Mouse (Mus musculus): ENCODE measurements around the gene Fmnl2.
A peak's percentile ranks its signal among the peaks of the same experiment; 100 is the strongest.

The Fmnl2 gene

DNA sequence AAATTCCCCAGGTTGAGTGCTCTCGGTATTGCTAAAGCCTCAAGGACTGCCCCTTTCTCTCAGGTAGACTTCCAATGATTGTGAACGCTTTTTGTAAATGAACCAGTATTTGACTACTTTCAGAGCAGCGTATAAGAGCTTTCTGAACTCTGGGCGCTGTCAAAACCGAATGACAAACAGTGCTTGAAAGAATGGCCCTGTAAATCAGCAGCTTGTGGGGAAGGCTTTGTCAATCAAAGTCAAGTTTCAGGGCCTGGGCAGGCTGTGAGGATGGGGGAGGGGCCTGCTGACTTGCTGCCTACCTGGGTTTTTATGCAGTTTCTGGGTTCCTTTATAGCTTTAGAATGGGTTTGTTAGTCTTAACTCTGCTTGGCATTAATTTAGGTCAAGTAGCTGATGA is 56.1 kb downstream of the Fmnl2 start:
- DNase-seq (ENCODE audit: low spot score) = no peak

DNA sequence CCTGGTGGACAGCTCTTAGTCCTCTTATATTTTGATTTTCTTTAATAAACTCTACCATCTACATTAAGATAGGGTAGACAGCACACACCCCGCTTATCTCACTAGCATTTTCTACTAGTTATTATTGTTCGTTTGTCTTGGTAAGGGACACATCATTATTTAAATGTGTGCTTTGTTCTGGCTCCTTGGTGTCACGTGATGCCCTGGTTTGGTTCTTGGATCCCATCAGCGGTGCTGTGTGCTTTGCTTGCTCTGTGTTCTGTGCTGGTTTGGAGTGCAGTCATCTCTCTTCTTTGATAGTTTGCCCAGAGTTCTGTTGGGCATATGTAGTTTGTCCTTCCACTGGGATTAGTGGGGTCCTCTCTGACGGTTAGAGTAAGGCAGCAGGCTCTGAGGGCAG is 57.9 kb downstream of the Fmnl2 start:
- DNase-seq (ENCODE audit: low spot score) = no peak

DNA sequence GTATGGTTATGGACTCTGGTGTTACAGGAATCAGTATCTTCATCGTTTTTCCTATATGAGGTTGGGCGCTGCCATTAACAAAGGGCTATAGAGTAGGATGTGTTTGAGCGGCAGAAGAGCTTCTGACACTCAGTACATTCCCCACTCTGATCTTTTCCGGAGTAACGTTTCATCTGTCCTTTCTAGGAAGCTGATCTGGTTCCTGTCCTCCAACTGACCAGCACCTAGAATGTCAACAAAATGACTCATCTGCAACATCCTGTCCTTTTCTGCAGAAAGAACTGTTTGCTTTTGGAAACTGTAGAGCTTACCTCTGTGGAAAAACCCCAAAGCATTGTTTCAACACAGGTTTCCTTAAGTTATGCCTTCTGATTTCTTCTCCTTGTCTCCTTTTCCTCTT is 60.4 kb downstream of the Fmnl2 start:
- DNase-seq (ENCODE audit: low spot score) = no peak

DNA sequence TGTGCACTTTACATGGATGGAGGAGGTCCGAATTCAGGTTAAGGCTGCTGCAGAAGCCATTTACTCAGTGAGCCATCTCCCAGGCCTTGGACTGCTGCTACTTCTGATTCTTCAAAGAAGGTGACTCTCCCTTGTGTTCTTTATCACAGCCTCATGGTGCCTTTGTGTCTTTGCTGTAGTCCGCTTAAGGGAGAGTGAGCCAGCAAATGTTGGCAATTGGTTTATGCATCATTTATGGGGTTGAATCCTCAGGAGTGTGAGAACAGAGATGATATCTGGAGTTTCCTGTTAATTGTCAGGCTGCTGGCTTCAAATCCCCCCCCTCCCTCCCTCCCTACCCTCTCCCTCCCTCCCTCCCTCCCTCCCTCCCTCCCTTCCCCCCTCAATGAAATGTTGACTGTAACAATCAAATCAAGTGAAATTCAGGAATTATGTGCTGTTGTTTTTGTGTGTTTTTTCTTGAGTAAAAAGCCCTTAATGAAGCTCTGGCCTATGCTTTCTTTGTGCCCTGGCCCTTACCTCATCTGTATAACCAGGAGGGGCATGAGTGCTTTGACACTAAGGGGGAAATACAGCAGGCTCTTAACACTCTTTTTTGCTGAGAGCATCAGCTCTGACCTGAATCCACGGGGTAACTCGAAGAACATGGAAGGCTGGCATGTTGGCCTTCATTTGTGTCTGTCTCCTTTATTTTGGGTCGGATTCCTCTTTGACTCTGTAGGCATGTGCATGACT is 63.2 kb downstream of the Fmnl2 start:
- no peak for DNase-seq (ENCODE audit: low spot score)

DNA sequence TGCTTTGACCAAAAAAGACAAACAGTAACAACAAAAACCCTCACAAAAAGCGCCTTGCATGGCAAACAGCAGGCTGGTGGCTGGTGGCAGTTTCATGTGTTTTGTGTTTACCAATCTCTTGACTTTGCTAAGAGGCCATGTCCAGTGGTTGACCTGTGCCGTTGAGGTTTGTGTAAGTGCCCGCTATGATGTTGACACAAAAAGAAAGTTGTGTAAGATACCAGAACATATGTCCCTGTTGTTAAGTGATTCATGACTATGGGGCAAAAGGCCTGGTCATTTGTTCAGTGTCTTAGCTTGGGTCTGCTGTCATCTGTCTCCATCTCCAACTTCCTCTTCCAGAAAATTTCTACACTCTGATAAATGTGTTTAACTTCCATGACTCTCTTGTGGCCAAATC is 67.4 kb downstream of the Fmnl2 start:
- no peak for DNase-seq (ENCODE audit: low spot score)

DNA sequence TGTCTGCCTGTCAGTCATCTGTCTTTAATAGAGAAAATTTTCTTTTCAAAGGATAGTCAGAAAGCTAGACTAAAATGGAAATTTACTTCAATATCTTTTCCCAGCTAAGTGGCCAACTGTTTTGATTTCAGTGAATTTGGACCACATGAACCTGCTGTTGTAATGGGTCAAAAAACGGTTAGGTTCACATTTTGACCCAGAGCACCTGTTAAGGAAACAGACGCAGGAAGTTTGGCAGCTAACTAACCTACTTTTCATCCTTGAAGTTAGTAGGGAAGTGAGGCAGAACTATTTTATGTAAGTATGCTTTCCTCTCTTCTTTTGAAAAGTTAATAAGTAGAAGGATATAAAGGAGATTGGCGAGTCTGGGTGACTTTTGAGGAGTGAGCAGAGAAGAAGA is 69.7 kb downstream of the Fmnl2 start:
- DNase-seq (ENCODE audit: low spot score) = no peak

DNA sequence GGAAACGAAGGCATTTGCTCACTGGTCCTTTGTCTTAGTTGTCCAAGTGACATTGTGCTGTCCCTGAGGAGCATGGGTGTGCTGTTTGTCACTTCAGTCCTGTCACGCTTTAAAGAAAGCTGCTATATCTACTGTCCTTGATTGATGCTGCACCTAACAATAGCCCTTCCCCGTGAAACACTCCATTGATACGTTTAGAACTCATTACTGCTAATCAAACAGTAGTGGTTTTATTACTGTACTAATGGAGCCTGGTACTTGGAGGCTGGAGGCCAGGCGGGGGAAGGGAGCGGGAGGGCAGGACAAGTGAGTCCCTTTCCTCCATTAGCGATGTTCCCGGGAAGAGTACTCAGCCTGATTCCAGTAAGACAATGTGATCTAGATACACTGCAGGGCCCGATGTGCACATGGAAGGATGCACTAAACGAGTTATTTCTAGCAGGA is 70.2 kb downstream of the Fmnl2 start:
- DNase-seq (ENCODE audit: low spot score) = no peak

DNA sequence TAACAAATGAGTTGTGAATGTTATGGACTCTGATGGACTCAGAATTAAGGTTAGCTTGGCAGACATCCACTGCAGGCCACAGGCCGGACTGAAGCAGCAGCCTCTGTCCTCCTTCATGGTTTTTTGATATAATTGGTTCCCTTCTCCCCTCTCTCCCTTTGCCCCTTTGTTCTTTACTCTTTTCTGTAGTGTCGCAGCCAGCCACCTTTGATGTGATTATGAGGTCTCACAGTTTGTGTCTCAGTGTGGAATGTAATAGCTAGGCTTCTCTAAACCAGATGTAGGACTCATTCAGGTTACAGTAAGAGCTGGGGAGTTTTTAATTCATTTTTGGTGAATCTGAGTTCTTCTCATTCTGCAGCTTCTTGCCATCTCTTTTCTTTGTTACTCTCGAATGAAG is 70.7 kb downstream of the Fmnl2 start:
- DNase-seq (ENCODE audit: low spot score) = no peak

DNA sequence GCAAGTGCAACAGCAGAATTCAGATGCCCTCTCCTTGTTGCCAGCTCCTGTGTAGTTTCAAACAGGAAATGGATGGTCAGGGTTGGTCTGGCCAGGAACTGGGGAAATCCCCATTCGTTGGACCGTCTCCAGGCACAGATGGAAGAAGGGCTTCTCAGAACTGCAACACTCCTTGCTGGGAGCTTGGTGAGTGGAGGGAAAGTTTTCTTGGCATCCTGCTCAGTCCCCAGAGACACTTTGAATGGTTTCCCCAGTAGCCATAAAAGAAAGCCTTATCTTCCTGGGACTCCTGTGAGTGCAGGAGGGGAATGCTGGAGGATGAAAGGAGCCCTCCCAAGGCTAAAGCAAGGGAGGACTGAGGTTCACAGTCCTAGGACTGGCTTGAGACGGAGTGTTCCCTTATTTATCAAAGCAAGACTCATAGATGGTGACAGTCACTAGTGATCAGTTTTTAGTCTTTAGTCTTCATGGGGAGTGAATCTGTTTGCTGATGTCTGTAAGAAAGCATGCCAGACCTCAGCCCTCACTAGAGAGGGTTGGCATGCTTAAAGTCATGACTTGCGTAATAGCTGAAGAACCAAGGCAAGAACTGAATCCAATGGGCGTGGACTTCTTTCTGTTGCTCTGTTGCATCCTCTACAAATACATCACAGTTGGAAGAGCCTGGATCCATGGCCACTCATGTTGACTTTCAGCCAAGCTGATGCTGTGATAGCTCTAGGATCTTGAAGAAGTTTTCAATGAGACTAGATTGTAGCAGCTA is 72.6 kb downstream of the Fmnl2 start:
- peak; percentile 34 for DNase-seq (ENCODE audit: low spot score)

DNA sequence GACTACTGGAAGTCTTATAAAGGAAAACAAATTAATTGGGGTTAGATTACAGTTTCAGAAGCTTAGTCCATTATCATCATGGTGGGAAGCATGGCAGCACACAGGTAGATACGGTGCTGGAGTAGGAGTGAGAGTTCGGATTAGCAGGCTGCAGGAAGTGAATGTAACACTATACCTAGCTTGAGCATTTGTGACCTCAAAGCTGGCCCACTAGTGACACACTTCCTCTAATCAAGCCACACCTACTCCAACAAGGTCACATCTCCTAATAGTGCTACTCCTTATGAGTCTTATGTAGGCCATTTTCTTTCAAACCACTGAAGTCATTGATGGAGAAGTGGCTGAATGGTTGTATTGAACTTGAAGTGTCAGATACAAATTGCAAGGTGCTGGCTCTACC is 73.7 kb downstream of the Fmnl2 start:
- no peak for DNase-seq (ENCODE audit: low spot score)

DNA sequence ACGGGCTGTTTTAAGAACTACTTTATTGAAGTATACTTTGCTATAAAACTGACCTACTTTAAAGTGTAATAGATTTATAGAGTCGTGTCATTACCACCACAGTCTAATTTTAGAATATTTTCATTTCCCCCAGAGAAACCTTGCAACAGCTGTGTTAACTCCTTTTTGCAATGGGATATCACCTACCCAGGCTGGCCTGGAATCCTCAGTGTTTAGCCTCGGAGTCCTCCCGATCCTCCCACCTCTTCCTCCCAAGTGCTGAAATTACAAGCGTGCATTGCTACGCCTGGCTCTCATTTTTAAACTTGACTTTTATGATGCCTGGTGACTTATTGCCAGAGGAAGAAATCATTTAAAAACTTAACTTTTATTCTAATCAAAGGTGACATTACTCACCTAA is 78.2 kb downstream of the Fmnl2 start:
- no peak for DNase-seq (ENCODE audit: low spot score)

DNA sequence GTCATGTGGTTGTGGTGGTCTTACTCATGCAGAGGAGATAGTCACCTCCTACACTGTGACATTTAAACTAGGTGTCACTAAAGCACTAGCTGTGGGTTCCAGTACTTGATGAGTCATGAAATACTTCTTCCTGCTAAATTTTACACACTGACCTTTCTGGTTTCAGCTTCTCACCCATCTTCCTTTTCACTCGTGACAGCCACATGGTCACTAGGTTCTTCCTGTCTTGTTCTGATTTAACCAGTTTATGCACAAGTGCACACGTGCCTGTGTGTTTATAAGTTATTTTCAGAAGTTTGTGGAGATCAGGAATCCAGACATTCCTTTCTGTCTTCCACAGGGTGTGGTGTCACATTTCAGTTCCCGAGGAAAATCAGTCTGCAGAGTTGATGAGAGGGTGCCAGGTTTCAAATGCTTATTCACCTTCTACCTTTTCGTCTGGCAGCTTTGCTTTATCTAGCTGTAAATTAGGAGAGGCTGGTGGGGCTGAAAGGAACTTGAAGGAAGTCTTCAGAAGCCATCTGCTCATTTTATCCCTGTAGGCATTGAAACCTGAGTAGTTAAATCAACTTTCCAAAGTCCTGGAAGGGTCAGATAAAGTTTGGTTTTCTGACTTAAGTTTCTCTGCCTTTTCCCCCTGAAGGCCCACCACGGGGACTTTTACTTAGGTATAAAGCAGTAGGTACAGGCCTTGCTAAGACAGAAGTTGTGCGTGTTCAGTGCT is 80.9 kb downstream of the Fmnl2 start:
- no peak for DNase-seq (ENCODE audit: low spot score)

DNA sequence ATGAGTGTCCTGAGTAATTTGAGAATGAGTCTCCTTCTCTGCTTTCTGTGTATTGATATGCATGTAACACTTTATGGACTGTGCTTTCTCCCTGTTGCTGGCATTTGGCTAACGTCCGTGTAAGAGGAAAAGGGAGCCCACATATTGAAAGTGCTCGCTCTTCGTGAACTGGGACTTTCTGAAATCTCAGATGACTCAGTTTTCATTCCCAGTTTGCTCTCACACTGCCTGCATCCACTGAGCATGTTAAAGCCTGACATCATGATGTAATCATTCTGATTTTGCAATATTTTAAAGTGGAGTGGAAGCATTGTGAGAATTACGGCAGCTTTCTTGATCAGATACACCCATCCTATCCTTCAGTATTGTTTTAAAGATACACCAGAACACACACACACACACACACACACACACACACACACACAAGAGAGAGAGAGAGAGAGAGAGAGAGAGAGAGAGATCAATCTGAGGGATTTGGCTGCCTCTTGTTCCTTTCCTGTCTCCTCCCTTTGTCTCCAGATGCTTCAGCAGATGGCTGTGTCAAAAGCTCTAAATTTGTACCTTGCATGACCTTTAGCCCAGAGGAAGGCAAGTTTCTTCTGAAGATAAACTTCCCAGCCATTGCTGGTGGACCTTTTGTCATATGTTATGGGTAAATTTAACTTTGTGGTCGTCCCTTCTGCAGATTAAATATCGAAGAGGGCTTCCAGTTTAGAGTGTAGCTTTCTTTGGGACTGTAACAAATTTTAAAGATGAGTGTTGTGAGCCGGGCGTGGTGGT is 86.2 kb downstream of the Fmnl2 start:
- no peak for DNase-seq (ENCODE audit: low spot score)

DNA sequence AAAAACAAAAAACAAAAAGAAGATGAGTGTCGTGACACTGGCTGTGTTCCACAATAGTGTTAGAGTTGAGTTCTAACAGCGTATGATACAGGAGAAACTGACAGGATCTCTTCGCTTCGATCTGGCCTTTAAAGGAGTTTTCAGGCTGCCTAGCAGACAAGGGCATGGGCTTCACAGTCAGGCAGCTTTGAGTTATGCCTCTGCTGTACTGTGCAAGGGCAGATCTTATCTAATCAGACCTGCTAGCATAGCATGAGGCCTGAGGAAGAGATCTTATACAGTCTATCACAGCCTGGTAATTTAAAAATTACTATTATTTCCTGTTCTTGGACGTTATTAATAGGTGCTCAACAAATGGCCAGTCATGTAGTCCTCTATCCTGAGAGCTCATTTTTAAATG is 86.9 kb downstream of the Fmnl2 start:
- no peak for DNase-seq (ENCODE audit: low spot score)

DNA sequence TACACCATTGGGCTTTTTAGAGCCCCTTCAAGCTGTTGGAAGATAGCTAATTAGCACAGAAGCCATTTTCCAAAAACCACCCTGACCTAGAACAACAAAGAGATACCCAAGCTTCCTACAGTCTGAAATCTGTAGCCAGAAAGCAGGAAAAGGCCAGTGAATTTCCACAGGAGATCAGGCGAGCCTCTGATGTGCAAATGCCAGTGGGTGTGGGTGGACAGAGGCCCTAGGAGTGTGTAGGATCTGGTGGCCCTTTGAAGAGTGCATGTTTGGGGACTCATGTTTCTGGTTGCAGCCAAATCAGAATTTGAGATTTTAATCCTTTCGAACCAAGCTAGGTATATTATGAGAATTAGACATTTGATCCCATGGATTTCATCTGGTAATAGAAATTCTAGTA is 88.4 kb downstream of the Fmnl2 start:
- no peak for DNase-seq (ENCODE audit: low spot score)

DNA sequence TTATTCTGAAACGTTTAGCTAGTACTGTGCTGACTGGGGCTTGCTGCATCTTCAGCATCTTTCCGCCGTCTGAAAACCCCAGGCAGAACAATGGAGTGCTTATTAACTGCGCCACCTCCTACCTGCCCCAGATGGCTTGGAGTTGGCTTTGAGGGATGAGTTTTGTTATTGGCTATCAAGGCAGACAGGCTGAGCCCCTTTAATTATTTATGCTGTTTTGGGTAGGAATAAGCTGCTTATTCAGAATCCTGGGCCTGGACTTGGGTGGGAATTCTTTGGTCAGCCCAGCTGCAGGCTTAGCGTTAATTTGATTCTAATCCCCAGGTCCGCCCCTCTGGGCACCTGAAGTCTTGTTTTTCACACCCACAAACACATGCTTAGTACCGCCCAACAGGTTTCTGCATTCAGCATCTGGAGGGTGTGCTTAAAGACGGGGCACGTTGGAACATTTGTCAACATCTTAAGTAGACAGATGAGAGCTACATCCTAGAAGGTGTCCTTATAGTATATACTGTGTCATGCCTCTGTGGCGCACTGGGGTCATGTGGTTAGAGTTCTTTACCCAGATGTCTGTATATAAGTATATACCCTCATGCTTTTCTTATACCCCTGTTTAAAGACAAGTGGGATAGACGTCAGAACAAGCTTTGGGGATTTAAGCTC is 89.0 kb downstream of the Fmnl2 start:
- DNase-seq (ENCODE audit: low spot score) = no peak

DNA sequence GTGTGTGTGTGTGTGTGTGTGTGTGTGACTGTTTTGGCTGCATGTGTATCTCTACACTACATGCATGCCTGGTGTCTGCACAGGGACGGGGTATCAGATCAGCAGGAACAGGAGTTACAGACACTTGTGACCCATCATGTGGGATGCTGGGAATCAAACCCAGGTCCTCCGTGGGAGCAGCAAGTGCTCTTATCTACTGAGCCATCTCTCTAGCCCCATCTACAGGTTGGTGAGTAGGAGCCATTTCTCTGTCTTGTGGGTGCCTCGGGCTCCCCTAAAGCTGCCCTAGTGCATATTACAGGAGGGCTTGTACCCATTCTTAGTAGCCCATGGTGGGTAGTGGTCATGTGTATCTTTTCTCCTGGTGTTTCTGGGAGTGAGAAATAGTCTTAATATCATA is 90.7 kb downstream of the Fmnl2 start:
- DNase-seq (ENCODE audit: low spot score) = no peak

DNA sequence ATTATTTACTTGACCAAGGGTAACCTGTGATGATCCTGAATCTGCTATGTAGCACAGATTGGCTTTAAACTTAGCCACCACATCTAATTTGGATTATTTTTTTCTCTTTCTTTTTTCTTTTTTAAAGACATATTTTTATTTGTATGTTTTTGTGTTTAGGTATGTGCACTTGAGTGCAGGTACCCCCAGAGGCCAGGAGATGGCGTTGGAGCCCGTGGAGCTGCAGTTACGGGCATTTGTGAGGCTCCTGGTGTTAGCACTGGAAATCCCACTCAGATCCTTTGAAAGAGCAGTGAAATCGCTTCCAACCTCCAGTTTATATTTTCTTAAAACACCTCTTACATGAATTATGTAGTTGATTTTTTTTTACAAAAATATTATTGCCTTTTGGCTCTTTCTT is 91.9 kb downstream of the Fmnl2 start:
- no peak for DNase-seq (ENCODE audit: low spot score)

DNA sequence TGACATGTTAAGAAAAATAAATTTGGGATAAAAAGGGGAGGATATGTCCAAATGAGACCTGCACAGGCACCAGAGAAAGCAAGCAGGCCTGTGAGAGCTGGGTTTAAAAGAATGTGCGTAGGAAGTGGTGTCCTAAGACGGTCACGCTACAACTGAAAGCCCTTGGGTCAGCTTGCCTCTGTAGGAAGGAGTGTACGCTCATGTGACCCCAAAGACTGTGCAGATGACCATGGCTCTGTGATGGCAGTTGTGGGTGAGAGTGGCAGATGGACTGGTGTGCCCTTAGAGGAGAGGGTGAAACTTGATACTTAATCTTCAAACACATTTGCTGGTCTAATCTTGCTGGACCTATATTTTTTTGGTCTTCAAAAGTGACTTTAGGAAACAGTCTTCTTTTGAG is 92.6 kb downstream of the Fmnl2 start:
- no peak for DNase-seq (ENCODE audit: low spot score)

DNA sequence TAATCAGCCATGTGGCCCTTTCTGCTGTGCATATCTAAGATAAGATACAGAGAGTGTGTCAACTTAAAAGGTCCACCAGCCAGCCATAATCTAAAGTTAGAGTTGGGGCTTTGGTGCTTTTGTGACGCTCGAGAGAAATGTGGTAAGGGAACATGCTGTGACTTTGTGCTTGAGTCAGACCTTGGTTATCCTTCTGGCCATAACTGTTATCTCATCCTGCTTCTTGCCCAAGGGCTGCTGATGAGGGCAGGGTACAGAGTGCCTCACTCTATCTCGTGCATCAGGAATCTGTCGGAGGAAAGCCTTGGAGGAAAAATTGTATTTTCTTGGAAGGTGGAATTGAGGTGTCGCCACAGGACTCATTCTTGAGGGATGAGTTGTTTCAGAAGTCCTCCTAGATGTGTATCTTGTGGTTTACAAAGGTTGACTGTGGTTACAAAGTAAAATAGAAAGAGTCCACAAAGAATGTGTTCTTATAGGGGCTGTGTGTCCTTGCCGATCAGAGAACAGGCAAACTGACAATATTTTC is 94.6 kb downstream of the Fmnl2 start:
- no peak for DNase-seq (ENCODE audit: low spot score)

DNA sequence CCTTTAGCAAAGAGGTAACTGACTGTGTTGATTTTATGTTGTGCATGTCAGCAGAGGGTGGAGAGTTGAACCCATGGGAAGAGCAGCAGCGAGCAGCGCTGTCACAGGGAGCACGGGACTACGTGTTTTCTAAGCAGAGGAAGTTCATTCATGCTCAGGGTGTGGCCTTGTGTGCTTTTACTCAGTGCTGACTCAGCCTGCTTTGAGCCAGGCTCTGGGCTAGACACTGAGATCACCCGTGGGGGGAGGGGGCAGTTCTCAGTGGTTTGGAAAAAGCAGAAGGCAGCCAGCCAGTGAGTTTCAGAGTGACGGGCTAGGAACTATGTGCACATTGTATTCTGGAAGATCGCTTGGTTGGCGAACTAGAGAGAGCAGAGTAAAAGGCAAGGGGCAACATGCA is 97.4 kb downstream of the Fmnl2 start:
- peak; percentile 81 for DNase-seq (ENCODE audit: low spot score)

DNA sequence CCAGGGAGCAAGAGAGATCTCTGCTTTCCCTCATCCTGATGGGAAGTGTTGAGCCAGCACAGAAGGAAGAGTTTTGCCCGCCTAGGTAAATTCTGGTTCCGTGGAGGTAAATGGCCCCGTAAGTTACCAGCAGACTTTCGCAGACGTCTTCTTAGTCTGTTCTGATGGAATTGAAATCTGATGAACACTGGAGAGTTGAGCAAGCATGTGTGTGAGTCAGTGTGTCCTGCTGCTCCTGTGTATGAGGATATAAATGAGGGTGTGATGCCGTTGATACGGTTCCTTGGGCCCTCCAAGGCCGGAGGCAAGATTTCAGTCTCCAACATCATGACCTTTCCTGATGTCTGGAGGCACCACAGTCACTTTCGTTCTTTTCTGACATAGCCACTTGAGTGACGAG is 98.2 kb downstream of the Fmnl2 start:
- DNase-seq (ENCODE audit: low spot score) = no peak
